In the genomic region with DNA sequence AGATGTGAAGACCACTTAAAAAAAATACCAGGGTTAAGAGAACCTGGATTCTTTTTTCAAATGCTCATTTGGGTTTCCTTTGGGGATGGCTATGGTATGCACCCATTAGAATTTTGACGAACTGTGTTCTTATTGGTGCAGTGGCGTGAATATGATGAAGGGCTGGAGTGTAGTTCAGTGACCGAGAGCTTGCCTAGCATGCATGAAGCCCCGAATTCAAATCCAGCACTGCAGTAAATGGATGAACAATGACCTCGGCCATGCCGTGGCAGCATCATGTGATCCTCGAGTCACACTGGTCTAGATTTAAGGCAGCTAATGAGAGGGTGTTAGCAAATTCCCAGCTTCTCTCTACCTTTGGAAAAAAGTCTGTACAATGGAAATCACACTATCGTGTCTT, we compare ENCODE assay signal across 9 mouse cellular contexts.
DNase-seq lines count a peak whose midpoint lies in the region; ATAC-seq and TF ChIP-seq lines count a peak whose summit lies in the region.
"Had no signal": no experiment of that assay in that cellular context is flagged by ENCODE, and none has a peak within 500 bp of the region (broad histone marks: within the 10 kb centered on the region; RNA-seq: fewer than 3 reads in every experiment).

No protein-coding gene starts in this region.

- peaks cover 12% of the 10 kb centered on the region for H3K4me1 ChIP-seq in heart, adult 2 months (ENCODE audit: control insufficient read depth, insufficient read depth, low read length)
- peaks cover 7% of the 10 kb centered on the region for H3K4me1 ChIP-seq in brown adipose tissue, adult 24 weeks (ENCODE audit: control insufficient read depth, insufficient read depth, insufficient read length, low read length)
- peaks cover 27% of the 10 kb centered on the region for H3K4me1 ChIP-seq in heart, postnatal 0 days (ENCODE audit: control insufficient read depth, insufficient read depth)
- H3K4me1 ChIP-seq in midbrain, embryonic 12.5 days: peaks cover 36% of the 10 kb centered on the region

- intact Hi-C loops in heart, adult 2 months (cut with DNase I): loop anchor here (5.0 kb wide), 2 partner anchors 71 to 121 kb away; no protein-coding TSS in a partner anchor

- no peak for TF ChIP-seq EP300 in heart, adult 2 months (IDR thresholded peaks at IDR 0.05; ENCODE audit: insufficient read depth, low read depth, low read length)
- 0 out of 2 replicates have a peak, but pooled peaks have one; percentile 8 for TF ChIP-seq EP300 in heart, postnatal 0 days (IDR thresholded peaks at IDR 0.05; ENCODE audit: low read depth)

- no peaks in the 10 kb centered on the region for H3K9me3 ChIP-seq in heart, postnatal 0 days (replicated peaks; ENCODE audit: control insufficient read depth, low read length)
- H3K9me3 ChIP-seq in midbrain, embryonic 12.5 days: no peaks in the 10 kb centered on the region

- H3K36me3 ChIP-seq in heart, adult 2 months (ENCODE audit: control insufficient read depth, insufficient read depth, low read length): peaks cover 2% of the 10 kb centered on the region
- H3K36me3 ChIP-seq in heart, postnatal 0 days (replicated peaks; ENCODE audit: control insufficient read depth, insufficient read depth, low read length): no peaks in the 10 kb centered on the region
- 0 out of 2 replicates have a peak, but pooled peaks cover under 1% of the 10 kb centered on the region for H3K36me3 ChIP-seq in midbrain, embryonic 12.5 days

- H3K79me2 ChIP-seq in heart, adult 2 months (replicated peaks; ENCODE audit: control insufficient read depth, insufficient read depth, low read length): no peaks in the 10 kb centered on the region

- H3K4me2 ChIP-seq in heart, postnatal 0 days (ENCODE audit: low read depth, low read length): 0 out of 2 replicates have a peak overlapping the region, but pooled peaks have one; percentile 51
- peak overlapping the region; percentile 45; the same call in 1 of the 2 replicates for H3K4me2 ChIP-seq in midbrain, embryonic 12.5 days (replicated peaks)

- H3K4me3 ChIP-seq in heart, adult 2 months: no peak overlapping the region
- H3K4me3 ChIP-seq in brown adipose tissue, adult 24 weeks (ENCODE audit: insufficient read depth, low read depth, low read length): no peak overlapping the region
- no peak overlapping the region for H3K4me3 ChIP-seq in heart, postnatal 0 days (ENCODE audit: low read depth, low read length)
- no peak overlapping the region for H3K4me3 ChIP-seq in midbrain, embryonic 12.5 days

- no peak for TF ChIP-seq CTCF in heart, adult 2 months (IDR thresholded peaks at IDR 0.05)
- no peak for TF ChIP-seq CTCF in heart, postnatal 0 days (IDR thresholded peaks at IDR 0.05; ENCODE audit: low read depth)

- H3K9ac ChIP-seq in heart, adult 2 months (ENCODE audit: low read depth, low read length): no peak overlapping the region
- no peak overlapping the region for H3K9ac ChIP-seq in heart, postnatal 0 days (replicated peaks; ENCODE audit: low read depth, low read length)
- H3K9ac ChIP-seq in midbrain, embryonic 12.5 days (replicated peaks): no peak overlapping the region

- no peak for ATAC-seq in heart, postnatal 0 days (ENCODE audit: insufficient read depth, low read depth)
- ATAC-seq in midbrain, embryonic 12.5 days (ENCODE audit: low FRiP score, low read depth): 0 out of 2 replicates have a peak, but pooled peaks have one; percentile 5

- TF ChIP-seq POLR2A in heart, adult 2 months (IDR thresholded peaks at IDR 0.05; ENCODE audit: insufficient read depth, low read depth, low read length): no peak

- H3K27me3 ChIP-seq in heart, adult 2 months (ENCODE audit: control insufficient read depth, insufficient read depth, low read length): no peaks in the 10 kb centered on the region
- H3K27me3 ChIP-seq in heart, postnatal 0 days (ENCODE audit: control insufficient read depth, insufficient read depth, low read length): no peaks in the 10 kb centered on the region
- no peaks in the 10 kb centered on the region for H3K27me3 ChIP-seq in midbrain, embryonic 12.5 days

- peak overlapping the region; percentile 81 for H3K27ac ChIP-seq in heart, adult 2 months
- H3K27ac ChIP-seq in brown adipose tissue, adult 24 weeks (replicated peaks; ENCODE audit: low read depth, low read length): peak overlapping the region; percentile 20; the same call in 1 of the 2 replicates
- H3K27ac ChIP-seq in heart, postnatal 0 days (ENCODE audit: low read depth): peak overlapping the region; percentile 88
- peak overlapping the region; percentile 97 for H3K27ac ChIP-seq in midbrain, embryonic 12.5 days (replicated peaks)
- H3K27ac ChIP-seq: macrophage had no signal

- DNase-seq in heart, adult 2 months: no peak
- no peak for DNase-seq in heart, adult 8-10 months (ENCODE audit: low spot score)
- no peak for DNase-seq in heart, postnatal 0 days (ENCODE audit: low spot score)
- no peak for DNase-seq in urinary bladder, adult 18-20 months (ENCODE audit: low spot score in 2 of 2)
- no peak for DNase-seq in spleen, postnatal 10 days (ENCODE audit: low spot score in 2 of 2)
- DNase-seq in left cerebral cortex, adult 9 months (ENCODE audit: low spot score in 2 of 2): no peak

- WGBS in heart, adult 2 months: 63% methylated on average over 8 of the region's 8 CpGs
- 70% methylated on average over 8 of the region's 8 CpGs for WGBS in heart, postnatal 0 days
- WGBS in midbrain, embryonic 12.5 days: 51% methylated on average over 8 of the region's 8 CpGs

Comparison
In these comparisons a context has a peak if more than half of its experiments do, and no peak if none do; other contexts are left out.
1. H3K27ac ChIP-seq: peak in every context shown above with its lines; median percentile 97 in midbrain, embryonic 12.5 days; 88 in heart, postnatal 0 days; 81 in heart, adult 2 months; 20 in brown adipose tissue, adult 24 weeks.